ENCODE assay signal across 9 mouse cellular contexts in the genomic region with DNA sequence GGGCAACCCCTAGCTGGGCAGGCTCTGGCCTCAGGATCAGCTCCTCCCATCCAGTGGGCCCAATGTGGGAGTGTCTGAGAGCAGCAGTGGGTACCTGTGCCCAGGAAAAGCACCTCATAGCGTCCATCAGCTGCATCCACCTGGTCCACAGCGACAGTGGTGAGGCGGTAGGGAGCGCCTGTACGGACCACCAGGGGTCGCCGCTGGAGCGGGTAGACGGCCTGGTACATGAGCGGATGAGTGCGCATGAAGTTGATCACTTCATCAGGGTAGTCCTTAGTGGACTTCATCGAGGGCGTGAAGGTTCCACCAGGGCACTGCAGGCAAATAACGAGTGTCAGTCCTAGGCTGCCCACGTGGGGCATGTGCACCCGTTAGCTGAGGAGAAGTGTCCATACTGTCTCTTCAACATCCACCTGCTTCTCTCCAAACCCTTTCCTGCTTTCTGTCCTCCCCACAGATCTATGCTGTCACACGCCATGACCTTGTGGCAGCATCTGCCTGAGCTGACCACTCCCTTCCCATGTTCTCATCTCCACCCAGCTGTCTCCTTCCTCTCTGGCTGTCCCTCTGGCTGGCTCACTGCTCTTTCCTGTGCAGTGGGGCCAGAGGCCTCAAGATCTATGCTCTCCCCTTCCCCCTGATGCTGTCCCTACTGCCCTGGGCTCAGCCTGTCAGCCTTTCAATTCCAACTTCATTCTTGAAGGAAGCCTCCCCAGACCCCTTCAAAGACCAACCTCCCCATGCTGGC. TPM values are rescaled to one million over a fixed set of nuclear protein-coding genes. Genes with fewer than 3 reads are reported as not detected.
DNase-seq lines count a peak whose midpoint lies in the region; ATAC-seq and TF ChIP-seq lines count a peak whose summit lies in the region.
"Had no signal": no experiment of that assay in that cellular context is flagged by ENCODE, and none has a peak within 500 bp of the region (broad histone marks: within the 10 kb centered on the region; RNA-seq: fewer than 3 reads in every experiment).

No protein-coding gene starts in this region.

- H3K4me2 ChIP-seq in heart, embryonic 16.5 days (ENCODE audit: low read depth, low read length) = no peak overlapping the region

- no peaks in the 10 kb centered on the region for H3K36me3 ChIP-seq in C2C12 (ENCODE audit: control insufficient read depth, insufficient read depth)
- no peaks in the 10 kb centered on the region for H3K36me3 ChIP-seq in heart, embryonic 16.5 days (ENCODE audit: control insufficient read depth, insufficient read depth)
- peaks cover 90% of the 10 kb centered on the region for H3K36me3 ChIP-seq in midbrain, embryonic 10.5 days
- H3K36me3 ChIP-seq: G1E had no signal

- 35% methylated on average over 17 of the region's 17 CpGs for WGBS in heart, embryonic 16.5 days
- 38% methylated on average over 17 of the region's 17 CpGs for WGBS in midbrain, embryonic 10.5 days

- peak; percentile 80 for DNase-seq in adrenal gland, postnatal 10 days
- DNase-seq in adrenal gland, adult 8-10 months = no peak
- DNase-seq in embryo, embryonic 9.5 days (ENCODE audit: extremely low spot score) = peak; percentile 64
- peak; percentile 86 to 90 for DNase-seq in kidney, postnatal 4 days
- peak; percentile 72 for DNase-seq in midbrain, embryonic 10.5 days (ENCODE audit: low spot score)
- DNase-seq in thymus, postnatal 14 days = peak; percentile 85

- H3K79me2 ChIP-seq in C2C12 (ENCODE audit: control insufficient read depth, insufficient read depth) = no peaks in the 10 kb centered on the region

- no peak overlapping the region for H3K9ac ChIP-seq in heart, embryonic 16.5 days (ENCODE audit: low read length)

- H3K79me3 ChIP-seq in C2C12 (ENCODE audit: low read depth) = no peaks in the 10 kb centered on the region

- no peak overlapping the region for H3K27ac ChIP-seq in heart, embryonic 16.5 days (ENCODE audit: low read length)
- H3K27ac ChIP-seq in midbrain, embryonic 10.5 days (replicated peaks) = peak overlapping the region; percentile 65

- peaks cover 57% of the 10 kb centered on the region for H3K27me3 ChIP-seq in C2C12 (ENCODE audit: control insufficient read depth, insufficient read depth, insufficient read length)
- 0 out of 2 replicates have a peak, but pooled peaks cover 2% of the 10 kb centered on the region for H3K27me3 ChIP-seq in heart, embryonic 16.5 days (ENCODE audit: control insufficient read depth, insufficient read depth, low read length)
- 0 out of 2 replicates have a peak, but pooled peaks cover 16% of the 10 kb centered on the region for H3K27me3 ChIP-seq in midbrain, embryonic 10.5 days (ENCODE audit: low read depth, poor library complexity, severe bottlenecking)

- no peak overlapping the region for H3ac ChIP-seq in C2C12 (ENCODE audit: control insufficient read depth, insufficient read length, low read depth)

- TF ChIP-seq CTCF in C2C12 (IDR thresholded peaks at IDR 0.05; ENCODE audit: control insufficient read depth, insufficient read depth, insufficient read length) = peak; percentile 70

- H3K4me3 ChIP-seq in C2C12 (ENCODE audit: insufficient read depth, poor library complexity, severe bottlenecking) = no peak overlapping the region
- no peak overlapping the region for H3K4me3 ChIP-seq in heart, embryonic 16.5 days (ENCODE audit: low read length)
- no peak overlapping the region; the same call in 1 of the 2 replicates for H3K4me3 ChIP-seq in midbrain, embryonic 10.5 days

- H3K9me3 ChIP-seq in heart, embryonic 16.5 days (replicated peaks; ENCODE audit: control insufficient read depth, low read length) = no peaks in the 10 kb centered on the region
- no peaks in the 10 kb centered on the region for H3K9me3 ChIP-seq in midbrain, embryonic 10.5 days (replicated peaks)
- H3K9me3 ChIP-seq: G1E had no signal

- peaks cover 3% of the 10 kb centered on the region; the same call in 1 of the 2 replicates for H3K4me1 ChIP-seq in heart, embryonic 16.5 days (ENCODE audit: control insufficient read depth, insufficient read depth, low read length)
- H3K4me1 ChIP-seq in midbrain, embryonic 10.5 days = peaks cover 34% of the 10 kb centered on the region

- ATAC-seq in heart, embryonic 16.5 days (replicated peaks; ENCODE audit: extremely low read depth, insufficient read depth, low FRiP score) = peak; percentile 33

TF ChIP-seq in C2C12, 6 proteins besides CTCF, POLR2A, EP300 and RAD21:
- TF ChIP-seq FOSL1 (IDR thresholded peaks at IDR 0.05; ENCODE audit: insufficient read depth, low read length, poor library complexity, severe bottlenecking) (no peak), MYOG (IDR thresholded peaks at IDR 0.05; ENCODE audit: control insufficient read depth, extremely low read depth, insufficient read length) (no peak), CEBPB (IDR thresholded peaks at IDR 0.05; ENCODE audit: low read depth) (no peak), MYOD1 (IDR thresholded peaks at IDR 0.05; ENCODE audit: control insufficient read depth, insufficient read length, low read depth) (no peak), USF1 (IDR thresholded peaks at IDR 0.05; ENCODE audit: low read depth) (no peak), MAX (IDR thresholded peaks at IDR 0.05) (no peak)

RNA-seq across cellular contexts. Expression of a gene that starts 5.9 kb away (rescaled TPM):
- total RNA-seq in adrenal gland, postnatal 10 days (2021) = under 1 TPM; 0.33 to 0.42 TPM
- total RNA-seq in adrenal gland, adult 8-10 months (2022) = under 1 TPM in 1 of 4 experiments, not detected in 3; 0.74 TPM
- polyA plus RNA-seq in C2C12 (2012; fragmentation: generic; extraction: Trizol) = 0.01 TPM
- polyA plus RNA-seq in heart, embryonic 16.5 days (2015; fragmentation: Nextera tagmentation; extraction: Ambion mirVana) = 0.39 TPM in 2 replicates
- polyA plus RNA-seq in midbrain, embryonic 10.5 days (2016; fragmentation: Nextera tagmentation; extraction: Ambion mirVana) = 3.2 and 3.6 TPM in 2 replicates
- polyA plus RNA-seq: G1E had no signal

RNA-seq across cellular contexts. Expression of a gene that starts 16.1 kb away (rescaled TPM):
- total RNA-seq in adrenal gland, postnatal 10 days (2021) = 10 to 100 TPM; 42.0 to 95.1 TPM
- 1 to 10 TPM in 1 of 4 experiments, under 1 TPM in 3; 0.31 to 2.2 (median 0.74) TPM for total RNA-seq in adrenal gland, adult 8-10 months (2022)
- polyA plus RNA-seq in C2C12 (2012; fragmentation: generic; extraction: Trizol) = 0.01 TPM
- polyA plus RNA-seq in heart, embryonic 16.5 days (2015; fragmentation: Nextera tagmentation; extraction: Ambion mirVana) = 3.3 and 3.9 TPM in 2 replicates
- 9.3 and 11.6 TPM in 2 replicates for polyA plus RNA-seq in midbrain, embryonic 10.5 days (2016; fragmentation: Nextera tagmentation; extraction: Ambion mirVana)
- polyA plus RNA-seq: G1E had no signal

RNA-seq across cellular contexts. Expression of a gene that starts 24.9 kb away (rescaled TPM):
- total RNA-seq in adrenal gland, postnatal 10 days (2021) = 10 to 100 TPM; 20.2 to 24.8 TPM
- 10 to 100 TPM; 25.0 to 41.2 (median 29.8) TPM for total RNA-seq in adrenal gland, adult 8-10 months (2022)
- 0.36 TPM for polyA plus RNA-seq in C2C12 (2012; fragmentation: generic; extraction: Trizol)
- 3.9 and 4.7 TPM in 2 replicates for polyA plus RNA-seq in heart, embryonic 16.5 days (2015; fragmentation: Nextera tagmentation; extraction: Ambion mirVana)
- polyA plus RNA-seq in midbrain, embryonic 10.5 days (2016; fragmentation: Nextera tagmentation; extraction: Ambion mirVana) = 14.9 and 17.2 TPM in 2 replicates

RNA-seq across cellular contexts. Expression of a gene that starts 50.2 kb away (rescaled TPM):
- 100 to 1,000 TPM; 292 to 327 TPM for total RNA-seq in adrenal gland, postnatal 10 days (2021)
- 100 to 1,000 TPM; 229 to 382 (median 295) TPM for total RNA-seq in adrenal gland, adult 8-10 months (2022)
- 449 TPM for polyA plus RNA-seq in C2C12 (2012; fragmentation: generic; extraction: Trizol)
- polyA plus RNA-seq in heart, embryonic 16.5 days (2015; fragmentation: Nextera tagmentation; extraction: Ambion mirVana) = 419 and 458 TPM in 2 replicates
- 629 and 656 TPM in 2 replicates for polyA plus RNA-seq in midbrain, embryonic 10.5 days (2016; fragmentation: Nextera tagmentation; extraction: Ambion mirVana)
